Mouse (Mus musculus) midbrain, embryonic 16.5 days (tissue): ENCODE data around the gene Rassf8. TPM values are rescaled to one million over a fixed set of nuclear protein-coding genes. Genes with fewer than 3 reads are reported as not detected.
A peak's percentile ranks its signal among the peaks of the same experiment; 100 is the strongest.

Experiments used
- ATAC-seq: fragments of 200-750 bp; cut with Nextera tagmentation; 2 replicates; pipeline ENCODE4 v1.8.0; 2017; ENCODE audit warnings: moderate TSS enrichment
- H3K27ac ChIP-seq: fragments of 300-500 bp; sonication (generic); 2 replicates; pipeline ENCODE4 v1.5.1; 2014; ENCODE audit warnings: mild to moderate bottlenecking, low read length, mixed read lengths
- H3K27me3 ChIP-seq: fragments of 300-500 bp; sonication (generic); 2 replicates; pipeline ENCODE4 v1.6.1; 2014; ENCODE audit warnings: low read depth, low read length, mixed read lengths; ENCODE audit not compliant: control insufficient read depth, insufficient read depth
- H3K36me3 ChIP-seq: fragments of 300-500 bp; sonication (generic); 2 replicates; pipeline ENCODE4 v1.6.1; 2014; ENCODE audit warnings: mild to moderate bottlenecking, low read length, moderate library complexity, mixed read lengths; ENCODE audit not compliant: control insufficient read depth, insufficient read depth
- H3K4me1 ChIP-seq: fragments of 300-500 bp; sonication (generic); 2 replicates; pipeline ENCODE4 v1.6.1; 2014; ENCODE audit warnings: mild to moderate bottlenecking, low read length, mixed read lengths; ENCODE audit not compliant: control insufficient read depth, insufficient read depth
- H3K4me2 ChIP-seq: fragments of 300-500 bp; sonication (generic); 2 replicates; pipeline ENCODE4 v1.6.1; 2014; ENCODE audit warnings: mild to moderate bottlenecking, low read length, mixed read lengths
- H3K4me3 ChIP-seq: fragments of 300-500 bp; sonication (generic); 2 replicates; pipeline ENCODE4 v1.5.1; 2014; ENCODE audit warnings: low read depth, mild to moderate bottlenecking, low read length, moderate library complexity, mixed read lengths
- H3K9ac ChIP-seq: fragments of 300-500 bp; sonication (generic); 2 replicates; pipeline ENCODE4 v1.6.1; 2014; ENCODE audit warnings: low read depth, low read length, mixed read lengths
- H3K9me3 ChIP-seq: fragments of 300-500 bp; sonication (generic); replicated peaks from 2 replicates; pipeline ENCODE4 v1.6.1; 2014; ENCODE audit warnings: mild to moderate bottlenecking, low read length, mixed read lengths; ENCODE audit not compliant: control insufficient read depth, poor library complexity, severe bottlenecking
- WGBS: fragments of 180-500 bp; shearing (Covaris S2); extraction: QIAGEN DNeasy Blood & Tissue Kit; methylation state at CpG from one replicate; pipeline ENCODE4 v1.1.7; 2014; 5-methylcytosine and 5-hydroxymethylcytosine counted together
- polyA plus RNA-seq: library from polyadenylated mRNA; unstranded; fragments of >200 nt; fragmentation: Nextera tagmentation; extraction: Ambion mirVana; gene quantifications from 2 replicates; pipeline ENCODE4 v1.2.1, GENCODE M21; 2015

Gene Rassf8
- 5.0 and 6.0 TPM in 2 replicates for polyA plus RNA-seq

- Histone ChIP-seq H3K4me1 (peaks cover 8% of the 10 kb centered on the region; the same call in 1 of the 2 replicates), H3K27me3 (no peaks in the 10 kb centered on the region), H3K4me2 (peak within 1 kb of the TSS; percentile 63), H3K9ac (peak within 1 kb of the TSS; percentile 69), H3K9me3 (no peaks in the 10 kb centered on the region), H3K27ac (peak within 1 kb of the TSS; percentile 77), H3K36me3 (no peaks in the 10 kb centered on the region), H3K4me3 (peak within 1 kb of the TSS; percentile 74)
- under 1% methylated on average over 33 of the region's 71 CpGs for WGBS
- ATAC-seq: peak; percentile 96
These were observed at the start of gene Rassf8 for GRCm38 (mm10) chr6:145746132-145746849. Rassf8 (plus strand) TSS chr6:145746748.

GRCm38 (mm10) chr6:145701021-145701540 lies 45.5 kb upstream of the Rassf8 start:
- 33% methylated on average over 8 of the region's 8 CpGs for WGBS
- H3K9ac ChIP-seq: no peak overlapping the region
- no peak for ATAC-seq
- H3K27ac ChIP-seq: no peak overlapping the region
- H3K36me3 ChIP-seq: no peaks in the 10 kb centered on the region
- H3K4me1 ChIP-seq: no peaks in the 10 kb centered on the region
- no peaks in the 10 kb centered on the region for H3K27me3 ChIP-seq
- H3K4me3 ChIP-seq: no peak overlapping the region
- no peak overlapping the region for H3K4me2 ChIP-seq
- no peaks in the 10 kb centered on the region for H3K9me3 ChIP-seq

- WGBS: 82% methylated on average over 6 of the region's 6 CpGs
- no peaks in the 10 kb centered on the region for H3K27me3 ChIP-seq
- H3K36me3 ChIP-seq: no peaks in the 10 kb centered on the region
- H3K4me1 ChIP-seq: no peaks in the 10 kb centered on the region
- ATAC-seq: no peak
- H3K4me3 ChIP-seq: no peak overlapping the region
- no peak overlapping the region for H3K4me2 ChIP-seq
- H3K9ac ChIP-seq: no peak overlapping the region
- H3K27ac ChIP-seq: no peak overlapping the region
- no peaks in the 10 kb centered on the region for H3K9me3 ChIP-seq
These were observed 42.9 kb upstream of the Rassf8 start for GRCm38 (mm10) chr6:145703667-145704066.

GRCm38 (mm10) chr6:145709956-145710720 lies 36.4 kb upstream of the Rassf8 start:
- 91% methylated on average over 18 of the region's 18 CpGs for WGBS
- Histone ChIP-seq H3K9me3 (no peaks in the 10 kb centered on the region), H3K4me2 (no peak overlapping the region), H3K27ac (no peak overlapping the region), H3K4me3 (no peak overlapping the region), H3K36me3 (no peaks in the 10 kb centered on the region), H3K9ac (no peak overlapping the region), H3K27me3 (no peaks in the 10 kb centered on the region), H3K4me1 (peaks cover 6% of the 10 kb centered on the region; the same call in 1 of the 2 replicates)
- ATAC-seq: no peak

GRCm38 (mm10) chr6:145710797-145711196 lies 35.8 kb upstream of the Rassf8 start:
- WGBS: 88% methylated on average over 3 of the region's 3 CpGs
- Histone ChIP-seq H3K36me3 (no peaks in the 10 kb centered on the region), H3K4me2 (no peak overlapping the region), H3K4me1 (peaks cover 6% of the 10 kb centered on the region; the same call in 1 of the 2 replicates), H3K27ac (no peak overlapping the region), H3K9me3 (no peaks in the 10 kb centered on the region), H3K9ac (no peak overlapping the region), H3K4me3 (no peak overlapping the region), H3K27me3 (no peaks in the 10 kb centered on the region)
- ATAC-seq: no peak

- Histone ChIP-seq H3K4me2 (no peak overlapping the region), H3K36me3 (no peaks in the 10 kb centered on the region), H3K27ac (no peak overlapping the region), H3K4me3 (no peak overlapping the region), H3K9ac (no peak overlapping the region), H3K27me3 (no peaks in the 10 kb centered on the region), H3K9me3 (no peaks in the 10 kb centered on the region), H3K4me1 (peaks cover 6% of the 10 kb centered on the region; the same call in 1 of the 2 replicates)
- 83% methylated on average over 5 of the region's 5 CpGs for WGBS
- ATAC-seq: no peak
These were observed 35.2 kb upstream of the Rassf8 start for GRCm38 (mm10) chr6:145711320-145711719.

GRCm38 (mm10) chr6:145713241-145714114 lies 33.1 kb upstream of the Rassf8 start:
- ATAC-seq: peak; percentile 56; the same call in 1 of the 2 replicates
- H3K9me3 ChIP-seq: no peaks in the 10 kb centered on the region
- H3K27me3 ChIP-seq: no peaks in the 10 kb centered on the region
- no peak overlapping the region for H3K4me2 ChIP-seq
- no peaks in the 10 kb centered on the region for H3K36me3 ChIP-seq
- no peak overlapping the region for H3K4me3 ChIP-seq
- no peak overlapping the region for H3K9ac ChIP-seq
- peaks cover 6% of the 10 kb centered on the region; the same call in 1 of the 2 replicates for H3K4me1 ChIP-seq
- 42% methylated on average over 8 of the region's 8 CpGs for WGBS
- no peak overlapping the region for H3K27ac ChIP-seq

- no peaks in the 10 kb centered on the region for H3K27me3 ChIP-seq
- whole genome bisulfite sequencing: 41% methylated on average over 1 of the region's 1 CpGs
- peaks cover 6% of the 10 kb centered on the region; the same call in 1 of the 2 replicates for H3K4me1 ChIP-seq
- H3K9me3 ChIP-seq: no peaks in the 10 kb centered on the region
- H3K9ac ChIP-seq: no peak overlapping the region
- H3K4me2 ChIP-seq: no peak overlapping the region
- H3K4me3 ChIP-seq: no peak overlapping the region
- H3K36me3 ChIP-seq: no peaks in the 10 kb centered on the region
- no peak overlapping the region for H3K27ac ChIP-seq
- no peak for ATAC-seq
These were observed 32.4 kb upstream of the Rassf8 start for GRCm38 (mm10) chr6:145714131-145714530.
